Comparison of ENCODE assay signal across 34 mouse cellular contexts in genomic region chr1:36370918-36371317, GRCm38 (mm10). TPM values are rescaled to one million over a fixed set of nuclear protein-coding genes. Genes with fewer than 3 reads are reported as not detected.
DNase-seq lines count a peak whose midpoint lies in the region; ATAC-seq and TF ChIP-seq lines count a peak whose summit lies in the region.
"Had no signal": no experiment of that assay in that cellular context is flagged by ENCODE, and none has a peak within 500 bp of the region (broad histone marks: within the 10 kb centered on the region; RNA-seq: fewer than 3 reads in every experiment).

No protein-coding gene starts in this region.

- no peaks in the 10 kb centered on the region for H3K27me3 ChIP-seq in liver, adult 2 months (ENCODE audit: control insufficient read depth, insufficient read depth, low read length)
- peaks cover 8% of the 10 kb centered on the region; the same call in 1 of the 2 replicates for H3K27me3 ChIP-seq in liver, embryonic 11.5 days (replicated peaks; ENCODE audit: control insufficient read depth, insufficient read depth, low read length)
- no peaks in the 10 kb centered on the region for H3K27me3 ChIP-seq in stomach, postnatal 0 days (ENCODE audit: control insufficient read depth, insufficient read depth, low read length)
- H3K27me3 ChIP-seq: embryonic facial prominence, embryonic 13.5 days; forebrain, embryonic 12.5 days; heart, embryonic 12.5 days; hindbrain, embryonic 13.5 days; limb, embryonic 13.5 days; neural tube, embryonic 15.5 days had no signal

- ATAC-seq in liver, embryonic 11.5 days (replicated peaks; ENCODE audit: low FRiP score) = no peak
- ATAC-seq in stomach, postnatal 0 days (ENCODE audit: low FRiP score, low TSS enrichment) = no peak
- ATAC-seq: forebrain, postnatal 0 days; intestine, embryonic 16.5 days had no signal

- no peak overlapping the region for H3K4me3 ChIP-seq in liver, adult 2 months (ENCODE audit: insufficient read depth, low read depth, low read length)
- no peak overlapping the region for H3K4me3 ChIP-seq in liver, embryonic 11.5 days (ENCODE audit: low read depth, low read length)
- no peak overlapping the region for H3K4me3 ChIP-seq in stomach, postnatal 0 days (ENCODE audit: low read depth, low read length)
- H3K4me3 ChIP-seq: embryonic facial prominence, embryonic 13.5 days; forebrain, embryonic 12.5 days; heart, embryonic 12.5 days; hindbrain, embryonic 13.5 days; limb, embryonic 13.5 days; liver, embryonic 13.5 days; neural tube, embryonic 15.5 days had no signal

- DNase-seq in liver, adult 2 months (ENCODE audit: extremely low read depth, low read depth, low spot score) = peak; percentile 94
- DNase-seq in liver, embryonic 11.5 days (ENCODE audit: low spot score) = no peak
- DNase-seq in NIH3T3 (ENCODE audit: low read depth) = peak; percentile 47
- peak; percentile 72 for DNase-seq in adrenal gland, postnatal 14 days
- peak; percentile 30 for DNase-seq in gonadal fat pad, adult 2 months (ENCODE audit: low read depth)
- DNase-seq in frontal cortex, postnatal 10 days (ENCODE audit: low spot score in 2 of 2) = no peak
- no peak for DNase-seq in stomach, postnatal 0 days (ENCODE audit: low spot score)
- DNase-seq in retina, postnatal 1 day = no peak
- DNase-seq: B cell, adult 2 months; cerebellum, adult 18-20 months; cerebellum, postnatal 10 days; forebrain, postnatal 0 days; gastrocnemius, postnatal 14 days; heart, adult 18-20 months; heart, postnatal 4 days; kidney, adult 8-10 months; kidney, postnatal 4 days; liver, embryonic 13.5 days; lung, adult 2 months; lung, postnatal 14 days; midbrain, embryonic 14.5 days; spleen, adult 18-20 months; thymus, postnatal 14 days had no signal

- H3K27ac ChIP-seq in liver, adult 2 months (replicated peaks; ENCODE audit: insufficient read depth, low read depth, low read length) = peak overlapping the region; percentile 60
- H3K27ac ChIP-seq in liver, embryonic 11.5 days (ENCODE audit: low read depth, low read length) = no peak overlapping the region
- H3K27ac ChIP-seq in stomach, postnatal 0 days (replicated peaks) = no peak overlapping the region
- H3K27ac ChIP-seq: embryonic facial prominence, embryonic 13.5 days; forebrain, embryonic 12.5 days; hindbrain, embryonic 13.5 days; kidney, postnatal 0 days; limb, embryonic 13.5 days; liver, embryonic 13.5 days; neural tube, embryonic 15.5 days had no signal

- no peak overlapping the region for H3K4me2 ChIP-seq in liver, embryonic 11.5 days
- H3K4me2 ChIP-seq in stomach, postnatal 0 days (replicated peaks; ENCODE audit: low read depth) = no peak overlapping the region
- H3K4me2 ChIP-seq: embryonic facial prominence, embryonic 13.5 days; forebrain, embryonic 12.5 days; heart, embryonic 12.5 days; hindbrain, embryonic 13.5 days; limb, embryonic 13.5 days; liver, embryonic 13.5 days; neural tube, embryonic 15.5 days had no signal

- TF ChIP-seq POLR2A in liver, adult 2 months (IDR thresholded peaks at IDR 0.05; ENCODE audit: extremely low read depth, insufficient read depth, low read length) = no peak

- no peak for TF ChIP-seq CTCF in liver, adult 2 months (IDR thresholded peaks at IDR 0.05; ENCODE audit: low read depth, low read length)
- TF ChIP-seq CTCF in stomach, postnatal 0 days (IDR thresholded peaks at IDR 0.05; ENCODE audit: low read depth) = no peak

- WGBS in liver, adult 2 months = 25% methylated on average over 6 of the region's 6 CpGs
- 80% methylated on average over 6 of the region's 6 CpGs for WGBS in liver, embryonic 11.5 days
- 66% methylated on average over 6 of the region's 6 CpGs for WGBS in stomach, postnatal 0 days

- H3K79me2 ChIP-seq in liver, adult 2 months (ENCODE audit: control insufficient read depth, insufficient read depth, low read length) = peaks cover 24% of the 10 kb centered on the region; the same call in 1 of the 2 replicates

- no peak overlapping the region for H3K9ac ChIP-seq in liver, adult 2 months (ENCODE audit: low read depth, low read length)
- no peak overlapping the region for H3K9ac ChIP-seq in liver, embryonic 11.5 days (ENCODE audit: low read depth, low read length)
- no peak overlapping the region for H3K9ac ChIP-seq in stomach, postnatal 0 days (ENCODE audit: low read length)
- H3K9ac ChIP-seq: embryonic facial prominence, embryonic 13.5 days; forebrain, embryonic 12.5 days; forebrain, postnatal 0 days; heart, embryonic 12.5 days; hindbrain, embryonic 13.5 days; limb, embryonic 13.5 days; liver, embryonic 13.5 days; neural tube, embryonic 15.5 days had no signal

- H3K36me3 ChIP-seq in liver, adult 2 months (ENCODE audit: control insufficient read depth, insufficient read depth, low read length) = peaks cover 3% of the 10 kb centered on the region; the same call in 1 of the 2 replicates
- H3K36me3 ChIP-seq in liver, embryonic 11.5 days (ENCODE audit: control insufficient read depth, insufficient read depth, low read length) = peaks cover 3% of the 10 kb centered on the region; the same call in 1 of the 2 replicates
- no peaks in the 10 kb centered on the region for H3K36me3 ChIP-seq in stomach, postnatal 0 days (ENCODE audit: control insufficient read depth, insufficient read depth, low read length)
- H3K36me3 ChIP-seq: hindbrain, embryonic 13.5 days; neural tube, embryonic 15.5 days had no signal

- H3K9me3 ChIP-seq in liver, embryonic 11.5 days (ENCODE audit: control insufficient read depth, low read length) = no peaks in the 10 kb centered on the region
- no peaks in the 10 kb centered on the region for H3K9me3 ChIP-seq in stomach, postnatal 0 days (ENCODE audit: control insufficient read depth, low read length)
- H3K9me3 ChIP-seq: embryonic facial prominence, embryonic 13.5 days; forebrain, embryonic 12.5 days; heart, embryonic 12.5 days; hindbrain, embryonic 13.5 days; limb, embryonic 13.5 days; liver, embryonic 13.5 days; neural tube, embryonic 15.5 days had no signal

- TF ChIP-seq EP300 in stomach, postnatal 0 days (optimal IDR thresholded peaks at IDR 0.05) = no peak

- H3K4me1 ChIP-seq in liver, adult 2 months (ENCODE audit: control insufficient read depth, insufficient read depth, low read length) = peaks cover 17% of the 10 kb centered on the region
- peaks cover 13% of the 10 kb centered on the region for H3K4me1 ChIP-seq in liver, embryonic 11.5 days (replicated peaks; ENCODE audit: control insufficient read depth, insufficient read depth, low read length)
- peaks cover 2% of the 10 kb centered on the region; the same call in 1 of the 2 replicates for H3K4me1 ChIP-seq in stomach, postnatal 0 days (replicated peaks; ENCODE audit: control insufficient read depth, insufficient read depth)

RNA-seq across cellular contexts. Expression of gene Fer1l5, which starts 1.2 kb away (rescaled TPM):
- total RNA-seq in liver, adult 2 months (2014; rRNA removed) = not detected in 2 replicates
- not detected in 2 replicates for polyA plus RNA-seq in liver, adult 2 months (2012; rRNA removed)
- polyA plus RNA-seq in liver, embryonic 11.5 days (2014; fragmentation: Nextera tagmentation; extraction: Ambion mirVana) = 0.51 and 0.71 TPM in 2 replicates
- total RNA-seq in adrenal gland, postnatal 14 days (2021) = 0.11 TPM in 1 of 2 replicates, not detected in the other
- 0.13 and 0.20 TPM in 2 replicates for polyA plus RNA-seq in gonadal fat pad, adult 2 months (2012; rRNA removed)
- 0.13 and 0.21 TPM in 2 replicates for polyA plus RNA-seq in stomach, postnatal 0 days (2015; fragmentation: Nextera tagmentation; extraction: Ambion mirVana)
- total RNA-seq: common myeloid progenitor, adult 5-6 weeks; forebrain, postnatal 0 days; gastrocnemius, postnatal 14 days; heart, adult 18-20 months; heart, postnatal 4 days; layer of hippocampus, adult 8-10 months; left cerebral cortex, postnatal 14 days had no signal

RNA-seq across cellular contexts. Expression of gene Kansl3, which starts 1.9 kb away (rescaled TPM):
- total RNA-seq in liver, adult 2 months (2014; rRNA removed) = 14.9 and 21.7 TPM in 2 replicates
- polyA plus RNA-seq in liver, adult 2 months (2012; rRNA removed) = 20.8 and 25.4 TPM in 2 replicates
- polyA plus RNA-seq in liver, embryonic 11.5 days (2014; fragmentation: Nextera tagmentation; extraction: Ambion mirVana) = 27.9 and 29.2 TPM in 2 replicates
- total RNA-seq in adrenal gland, postnatal 14 days (2021) = 86.5 and 103 TPM in 2 replicates
- 51.8 and 56.4 TPM in 2 replicates for polyA plus RNA-seq in gonadal fat pad, adult 2 months (2012; rRNA removed)
- polyA plus RNA-seq in stomach, postnatal 0 days (2015; fragmentation: Nextera tagmentation; extraction: Ambion mirVana) = 16.2 and 18.0 TPM in 2 replicates

Comparison
In these comparisons a context has a peak if more than half of its experiments do, and no peak if none do; other contexts are left out.
1. DNase-seq: peak in liver, adult 2 months (single experiment), NIH3T3 (single experiment), adrenal gland, postnatal 14 days (single experiment) and gonadal fat pad, adult 2 months (single experiment); none in liver, embryonic 11.5 days (single experiment), frontal cortex, postnatal 10 days (0 of 2), stomach, postnatal 0 days (single experiment) and retina, postnatal 1 day (single experiment).